Mouse (Mus musculus): Measurements from ENCODE around the gene Tmcc3.
A peak's percentile ranks its signal among the peaks of the same experiment; 100 is the strongest.

Tmcc3 gene

DNA sequence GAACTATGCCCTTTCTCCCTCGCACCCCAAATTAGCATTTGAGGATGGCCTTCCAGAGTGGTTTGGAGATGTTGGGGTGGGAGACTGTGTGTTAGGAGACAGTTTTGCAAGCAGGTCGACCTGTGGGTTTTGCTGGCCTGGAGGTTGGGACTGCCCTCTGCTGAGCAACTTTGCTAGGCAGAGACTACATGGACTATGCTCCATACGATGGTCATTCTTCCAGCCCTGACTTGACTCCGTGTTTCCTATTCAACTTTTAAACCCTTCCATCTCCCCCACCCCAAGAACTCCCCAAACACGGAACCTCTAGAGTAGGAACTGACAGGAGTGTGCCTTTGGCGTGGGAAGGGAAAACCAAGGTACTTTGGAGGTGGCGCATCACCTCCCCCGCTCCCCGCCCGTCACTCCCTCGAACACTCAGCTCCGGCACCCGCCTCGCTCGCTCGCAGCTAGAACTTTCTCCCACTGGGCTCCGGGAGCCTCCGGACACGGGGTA, at the start of gene Tmcc3:
Gene Tmcc3, plus strand, starts transcription at position 439 of the 496 bp plus-strand sequence.
- ATAC-seq (ENCODE audit: insufficient number of reproducible peaks, low FRiP score, low TSS enrichment), result peak; percentile 53; the same call in 1 of the 2 replicates

DNA sequence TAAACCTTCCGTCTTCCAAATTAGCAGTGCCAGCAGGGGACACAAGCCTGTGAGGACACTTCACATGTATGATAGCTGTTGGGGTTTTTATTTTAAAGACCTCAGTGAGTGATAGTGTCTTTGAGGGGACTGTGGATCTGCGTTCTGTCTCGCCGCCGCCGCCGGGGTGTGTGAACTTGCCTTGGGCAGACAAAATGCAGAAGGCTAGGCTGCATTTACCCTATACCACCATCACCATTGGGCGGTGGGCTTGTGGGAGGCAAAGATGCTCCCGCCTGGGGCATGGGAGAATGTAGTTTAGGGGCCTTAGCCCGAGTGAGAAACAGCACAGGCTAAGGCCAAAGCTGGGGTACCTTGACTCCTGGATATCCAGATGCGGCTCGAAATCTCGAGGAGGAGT, 49.1 kb upstream of the Tmcc3 start:
- ATAC-seq (ENCODE audit: insufficient number of reproducible peaks, low FRiP score, low TSS enrichment), result no peak

DNA sequence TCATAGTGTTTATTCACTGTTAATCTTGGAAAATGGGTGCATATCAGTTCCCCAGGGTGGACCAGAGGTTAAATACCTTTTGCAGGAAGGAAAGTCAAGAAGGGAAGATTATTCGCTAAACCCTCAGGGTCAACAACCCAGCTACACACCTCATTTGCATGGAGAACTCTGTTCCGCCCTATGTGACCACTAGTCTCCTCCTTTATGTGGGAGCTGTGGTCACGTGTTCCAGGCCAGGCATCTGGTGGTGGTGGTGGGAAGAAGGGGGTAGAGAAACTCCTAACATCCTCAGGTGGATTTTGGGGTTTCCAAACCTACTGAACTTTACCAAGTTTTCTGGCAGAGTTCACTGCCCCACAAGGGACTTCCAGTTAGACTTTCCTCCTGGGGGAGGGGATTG, 48.5 kb upstream of the Tmcc3 start:
- no peak for ATAC-seq (ENCODE audit: insufficient number of reproducible peaks, low FRiP score, low TSS enrichment)

DNA sequence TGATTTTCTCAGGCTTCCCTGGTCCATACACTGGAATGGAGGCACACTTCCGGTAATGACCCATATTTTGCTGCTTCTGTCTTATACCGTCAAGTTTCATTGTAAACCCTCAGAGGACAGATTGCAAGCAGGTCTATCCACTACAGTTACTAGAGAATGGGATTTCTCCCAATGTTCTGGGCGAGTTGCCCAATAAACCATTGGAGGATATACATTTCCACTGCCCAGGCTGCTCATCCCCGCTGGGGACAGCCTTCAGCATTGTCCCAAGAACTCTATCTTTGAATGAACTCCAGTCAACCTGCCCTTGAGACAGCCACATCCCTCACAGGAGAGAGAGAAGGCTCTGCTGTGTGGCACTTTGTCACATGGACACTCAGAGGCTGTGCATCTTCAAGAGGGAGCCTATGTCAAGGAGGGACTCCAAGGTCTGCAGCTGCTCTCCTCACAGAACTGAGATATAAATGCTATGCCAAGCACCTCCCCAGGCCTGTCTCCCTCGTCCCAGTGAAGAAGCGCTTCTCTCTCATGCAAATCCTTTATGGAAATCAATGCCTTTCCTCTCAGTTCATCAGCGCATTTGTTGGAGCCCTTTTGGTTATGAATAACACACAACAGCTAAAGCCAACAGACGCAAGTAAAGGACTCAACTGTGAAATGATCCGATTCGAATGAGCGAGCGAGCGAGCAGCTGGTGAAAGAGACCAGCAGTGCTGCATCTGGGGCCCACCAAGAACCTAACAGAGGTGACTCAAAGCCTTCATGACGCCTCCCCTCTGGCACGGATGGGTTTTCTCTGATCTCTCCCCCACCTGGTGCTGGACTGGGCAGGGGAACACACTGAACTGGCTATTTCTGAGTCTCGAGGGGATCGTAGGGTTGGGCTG, 45.9 kb upstream of the Tmcc3 start:
- ATAC-seq (ENCODE audit: insufficient number of reproducible peaks, low FRiP score, low TSS enrichment), result peak; percentile 37; the same call in 1 of the 2 replicates

DNA sequence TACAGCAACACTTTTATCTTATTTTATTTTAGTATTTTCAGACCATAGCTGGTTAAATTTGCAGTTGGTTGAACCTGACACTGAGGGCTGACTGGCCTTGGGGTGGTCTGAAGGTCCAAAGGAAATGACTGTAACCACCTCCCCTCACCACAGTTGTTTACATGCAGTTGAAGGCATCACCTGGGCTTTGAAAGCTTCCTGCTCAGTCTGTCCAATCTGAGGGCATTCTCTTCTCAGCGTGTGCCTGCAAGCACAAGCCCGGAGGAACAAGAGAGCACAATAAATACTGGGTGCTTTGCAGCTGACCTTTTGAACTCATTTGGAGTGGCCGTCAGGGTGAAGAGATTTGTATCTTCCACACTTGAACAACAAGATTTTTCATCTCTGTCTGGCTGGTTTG, 36.4 kb upstream of the Tmcc3 start:
- ATAC-seq (ENCODE audit: insufficient number of reproducible peaks, low FRiP score, low TSS enrichment), result no peak

DNA sequence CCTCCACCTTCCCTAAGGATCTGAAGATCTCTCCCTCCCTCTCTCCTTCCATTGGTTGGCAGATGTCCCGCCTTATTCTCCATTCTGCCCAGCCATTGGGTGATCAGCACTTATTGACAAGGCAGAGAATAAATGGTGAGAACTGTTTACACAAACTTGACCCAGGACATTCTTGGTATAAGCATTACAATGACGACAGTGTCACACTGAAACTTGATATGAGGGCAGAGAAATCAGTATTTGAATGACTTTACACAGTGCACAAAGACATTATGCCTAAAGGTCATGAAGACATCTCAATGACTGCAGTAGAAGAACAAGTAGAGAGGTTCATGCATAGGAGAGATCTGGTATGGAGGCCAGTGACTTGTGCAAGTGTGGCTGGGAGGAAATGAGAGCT, 35.2 kb upstream of the Tmcc3 start:
- no peak for ATAC-seq (ENCODE audit: insufficient number of reproducible peaks, low FRiP score, low TSS enrichment)

DNA sequence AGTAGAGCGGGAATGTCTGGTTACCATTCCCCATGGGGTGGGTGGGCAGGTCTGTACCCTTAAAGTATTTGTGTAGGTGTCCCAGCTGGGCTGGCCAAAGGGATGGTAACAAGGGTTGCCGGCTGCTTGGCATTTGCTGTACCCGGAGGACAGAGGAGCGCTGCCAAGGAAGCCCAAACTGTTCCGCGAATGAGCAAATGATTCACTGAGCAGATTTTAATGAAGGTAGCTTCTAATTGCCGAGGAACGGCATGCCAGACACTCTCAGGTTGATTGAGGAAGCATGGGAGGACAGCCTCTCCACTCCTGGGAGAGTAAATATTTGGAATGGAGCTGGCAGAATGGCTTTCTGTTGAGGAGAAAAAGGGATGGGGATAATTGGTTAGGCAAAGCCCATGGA, 29.6 kb upstream of the Tmcc3 start:
- ATAC-seq (ENCODE audit: insufficient number of reproducible peaks, low FRiP score, low TSS enrichment), result peak; percentile 61

DNA sequence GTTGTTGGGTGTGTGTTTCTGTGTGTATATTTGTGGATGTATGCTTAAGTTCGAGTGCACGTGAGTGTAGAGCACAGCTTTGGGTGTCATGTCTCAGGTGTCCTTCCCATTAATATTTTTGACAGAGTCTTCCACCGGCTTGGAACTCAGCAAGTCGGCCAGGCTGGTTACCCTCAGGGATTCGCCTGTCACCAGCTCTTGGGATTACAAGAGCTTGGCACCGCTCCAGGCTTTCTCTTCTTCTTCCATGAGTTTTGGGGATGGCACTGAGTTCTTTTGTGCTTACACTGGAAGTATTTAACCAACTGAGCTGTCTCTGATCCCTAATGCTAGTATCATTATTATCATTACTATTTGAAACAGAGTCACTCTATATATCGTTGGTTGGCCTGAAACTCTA, 29.0 kb upstream of the Tmcc3 start:
- ATAC-seq (ENCODE audit: insufficient number of reproducible peaks, low FRiP score, low TSS enrichment), result no peak

DNA sequence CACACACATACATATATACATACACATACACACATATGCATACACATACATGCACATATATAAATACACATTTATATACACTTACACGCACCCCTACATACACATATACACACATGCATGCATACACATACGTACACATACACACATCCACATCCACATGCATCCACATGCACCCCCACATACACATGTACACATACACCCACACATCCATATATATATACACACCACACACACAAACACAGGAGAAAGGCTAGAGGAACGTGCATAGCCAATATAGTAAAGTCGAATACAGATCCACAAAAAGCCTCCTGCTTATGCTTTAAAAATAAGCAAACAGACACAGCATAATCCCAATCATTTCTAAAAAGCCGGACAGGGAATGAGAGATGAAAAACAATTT, 17.3 kb upstream of the Tmcc3 start:
- no peak for ATAC-seq (ENCODE audit: insufficient number of reproducible peaks, low FRiP score, low TSS enrichment)

DNA sequence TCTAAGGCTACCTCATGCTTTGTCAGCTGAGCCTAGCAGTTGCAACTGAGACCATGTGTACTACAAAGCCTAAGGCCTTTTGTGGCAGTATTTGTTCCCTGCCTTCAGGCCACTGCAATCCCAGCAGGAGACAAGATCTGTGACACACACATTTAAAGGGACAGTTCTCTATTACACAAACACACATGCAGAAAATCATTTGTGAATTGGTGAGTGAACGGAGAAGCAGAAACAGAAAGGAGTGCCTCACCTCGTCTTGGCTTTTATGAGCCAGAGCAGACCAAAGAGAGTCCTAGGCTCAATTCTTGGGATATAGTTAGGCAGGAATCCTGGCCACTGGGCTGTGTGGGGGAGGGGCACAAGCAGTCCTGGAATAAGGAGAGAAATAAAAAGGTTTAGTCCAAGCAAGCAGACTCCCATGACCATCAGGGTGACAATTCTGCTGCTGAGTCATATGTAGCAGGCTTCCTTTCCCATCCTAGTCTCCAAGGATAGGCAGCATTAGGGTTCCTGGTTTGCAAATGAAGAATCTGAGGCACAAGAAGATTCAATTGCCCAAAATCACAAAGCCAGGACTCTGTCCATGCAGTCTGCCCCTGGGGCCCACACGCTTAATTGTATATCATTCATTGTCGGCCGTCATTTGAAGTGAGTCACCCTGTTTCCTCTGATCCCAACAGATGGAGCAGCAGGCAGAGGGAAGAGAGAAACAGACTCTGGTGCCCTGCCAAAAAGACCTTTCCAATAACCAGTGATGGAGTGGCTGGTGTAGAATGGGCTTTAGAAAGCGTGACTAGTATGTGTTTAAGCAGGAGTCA, 16.6 kb upstream of the Tmcc3 start:
- peak; percentile 85 for ATAC-seq (ENCODE audit: insufficient number of reproducible peaks, low FRiP score, low TSS enrichment)

DNA sequence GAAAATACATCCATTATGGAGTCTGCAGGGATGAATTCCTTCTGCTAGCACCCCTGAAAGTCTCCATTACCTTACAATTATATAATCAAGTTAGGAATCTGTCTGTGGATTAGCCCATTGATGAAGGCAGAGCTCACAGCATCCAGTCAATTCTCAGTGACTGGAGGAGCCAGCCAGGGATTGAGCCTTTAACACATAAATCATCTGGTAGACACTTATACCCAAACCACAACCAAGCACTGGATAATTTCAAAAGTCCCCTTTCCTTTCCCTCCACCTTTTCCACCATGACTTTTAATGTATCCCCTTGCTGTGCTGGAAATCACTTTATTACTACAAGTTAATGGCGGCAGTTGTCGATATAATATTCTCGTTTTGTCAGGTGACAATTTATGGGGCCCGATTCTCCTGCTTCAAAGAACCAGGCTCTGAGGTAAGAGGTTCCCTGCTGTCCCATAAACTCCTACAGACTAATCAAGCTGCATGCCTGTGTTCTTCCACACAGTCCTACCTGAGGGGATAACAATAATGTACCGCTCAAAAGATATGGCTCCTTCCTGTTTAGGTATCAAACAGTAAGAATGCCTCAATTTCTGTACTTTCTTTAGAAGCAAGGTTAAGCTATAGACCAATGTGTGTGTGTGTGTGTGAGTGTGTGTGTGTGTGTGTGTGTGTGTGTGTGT, 15.7 kb upstream of the Tmcc3 start:
- no peak for ATAC-seq (ENCODE audit: insufficient number of reproducible peaks, low FRiP score, low TSS enrichment)

DNA sequence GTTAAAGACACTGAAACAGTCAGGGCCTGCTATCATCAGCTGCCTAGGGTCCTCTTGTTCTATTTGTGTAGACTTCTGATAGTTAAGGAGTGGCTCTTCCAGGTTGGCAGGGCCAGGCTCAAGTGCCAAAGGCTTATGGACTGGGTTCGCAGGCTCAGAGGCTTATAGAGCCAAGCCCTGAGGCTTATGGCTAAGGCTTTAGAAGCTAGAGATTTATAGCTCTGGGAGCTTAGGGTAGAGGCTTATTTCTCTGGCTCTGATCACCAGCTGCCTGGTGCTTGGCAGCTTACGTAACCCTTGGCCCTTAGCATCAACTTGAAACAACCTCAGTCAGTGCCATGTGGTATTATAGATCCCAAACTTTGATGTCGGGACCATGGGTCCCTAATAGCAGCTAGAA, 13.3 kb upstream of the Tmcc3 start, which contains the start of gene Gm4792:
Gene Gm4792, minus strand, starts transcription at position 233 of the 400 bp plus-strand sequence.
- ATAC-seq (ENCODE audit: insufficient number of reproducible peaks, low FRiP score, low TSS enrichment), result no peak

DNA sequence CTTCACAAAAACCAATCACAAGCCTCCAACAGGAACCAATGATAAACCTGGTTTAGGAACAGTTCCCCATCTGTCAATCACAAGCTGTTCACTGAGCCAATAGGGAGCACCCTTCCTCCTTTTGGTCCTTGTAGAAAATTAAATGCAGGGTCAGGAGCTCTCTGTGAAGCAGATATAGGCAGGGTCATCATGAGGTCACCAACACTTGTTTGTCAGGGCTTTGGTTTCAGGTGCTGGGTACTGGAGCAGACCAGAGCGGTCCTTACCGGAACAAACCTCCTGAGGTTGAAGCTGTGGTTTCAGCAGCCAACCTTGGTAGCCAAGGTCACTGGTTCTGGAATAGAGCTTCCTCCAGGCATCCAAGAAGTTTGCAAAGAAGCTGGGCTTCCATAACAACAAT, 12.4 kb upstream of the Tmcc3 start:
- no peak for ATAC-seq (ENCODE audit: insufficient number of reproducible peaks, low FRiP score, low TSS enrichment)

DNA sequence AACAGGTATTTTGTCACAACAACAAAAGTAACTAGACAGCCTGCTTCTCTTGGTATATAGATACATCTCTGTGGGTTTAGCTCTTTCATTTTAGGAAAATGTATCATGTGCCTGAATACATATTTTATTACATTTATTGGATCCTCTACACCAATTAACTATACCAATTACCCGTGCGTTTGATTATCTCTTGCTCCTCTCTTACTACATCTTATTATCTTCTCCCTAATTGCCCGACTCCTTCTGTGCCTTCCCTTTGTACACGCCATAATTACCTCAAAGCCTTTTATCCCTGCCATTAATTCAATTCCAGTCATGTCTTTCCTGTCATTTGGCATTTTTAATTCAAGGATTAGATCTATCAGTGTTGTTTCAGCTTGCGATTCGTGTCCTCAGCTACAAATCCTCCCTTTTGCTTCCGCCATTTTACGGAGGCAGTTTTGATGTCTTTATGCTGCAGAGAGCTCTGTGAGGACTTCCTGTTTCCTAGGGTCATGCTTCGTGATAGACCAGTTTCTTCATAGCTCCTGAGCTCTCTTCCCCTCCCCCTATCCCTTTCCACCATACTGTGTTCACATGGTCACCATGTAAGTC, 7.6 kb upstream of the Tmcc3 start:
- ATAC-seq (ENCODE audit: insufficient number of reproducible peaks, low FRiP score, low TSS enrichment), result no peak

DNA sequence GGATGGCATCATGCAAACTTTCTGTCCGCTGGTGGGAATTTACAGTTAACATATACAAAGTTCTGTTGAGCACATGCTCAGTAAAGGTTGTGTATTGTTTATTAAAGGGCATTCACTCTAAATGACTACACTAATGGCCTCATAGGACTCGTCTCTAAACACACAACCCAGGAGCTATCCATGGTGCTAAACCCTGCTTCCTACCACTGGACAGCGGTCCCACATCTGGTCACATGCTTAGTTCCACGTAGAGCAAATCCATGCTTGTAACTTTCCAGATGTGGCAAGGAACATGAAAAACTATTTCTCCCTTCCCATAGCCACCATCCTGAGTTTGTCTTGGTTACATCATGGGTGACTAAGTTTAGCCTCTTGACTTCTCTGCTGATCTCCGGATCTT, 6.2 kb upstream of the Tmcc3 start:
- ATAC-seq (ENCODE audit: insufficient number of reproducible peaks, low FRiP score, low TSS enrichment), result no peak

DNA sequence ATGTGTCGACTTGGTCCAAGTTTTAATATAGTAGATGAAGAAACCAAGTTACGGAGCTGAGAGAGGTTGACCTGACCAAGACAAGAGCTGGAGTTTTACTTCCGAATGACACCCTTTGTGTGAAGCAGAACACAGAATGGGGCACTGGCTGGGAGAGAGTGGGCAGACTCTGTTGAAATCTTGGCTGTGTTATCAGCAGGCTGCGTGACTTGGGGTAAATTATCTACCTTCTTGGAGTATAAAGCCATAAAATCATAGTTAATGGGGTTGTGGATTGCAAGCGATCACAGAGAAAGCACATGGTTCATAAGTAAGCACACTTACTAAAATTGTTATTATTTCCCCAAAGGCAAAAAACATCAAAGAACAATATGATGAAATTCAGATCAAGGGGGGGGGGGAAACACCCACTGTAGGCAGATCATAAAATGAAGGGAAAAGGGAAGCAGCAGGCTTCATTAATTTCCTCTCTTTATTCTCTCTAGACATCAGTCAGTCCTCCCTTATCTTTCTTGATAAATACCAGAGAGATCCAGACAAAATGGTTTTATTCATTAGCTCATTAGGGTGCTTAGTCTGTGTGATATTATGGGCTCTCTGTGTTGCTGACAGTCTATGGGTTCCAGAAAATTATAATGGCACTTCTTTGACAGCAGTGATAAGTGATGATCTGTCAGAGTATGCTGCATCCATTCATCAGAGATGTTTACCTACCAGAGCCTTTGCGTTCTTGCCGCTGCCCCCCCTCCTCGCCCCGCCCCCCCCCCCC, 1.1 kb upstream of the Tmcc3 start:
- ATAC-seq (ENCODE audit: insufficient number of reproducible peaks, low FRiP score, low TSS enrichment), result no peak

DNA sequence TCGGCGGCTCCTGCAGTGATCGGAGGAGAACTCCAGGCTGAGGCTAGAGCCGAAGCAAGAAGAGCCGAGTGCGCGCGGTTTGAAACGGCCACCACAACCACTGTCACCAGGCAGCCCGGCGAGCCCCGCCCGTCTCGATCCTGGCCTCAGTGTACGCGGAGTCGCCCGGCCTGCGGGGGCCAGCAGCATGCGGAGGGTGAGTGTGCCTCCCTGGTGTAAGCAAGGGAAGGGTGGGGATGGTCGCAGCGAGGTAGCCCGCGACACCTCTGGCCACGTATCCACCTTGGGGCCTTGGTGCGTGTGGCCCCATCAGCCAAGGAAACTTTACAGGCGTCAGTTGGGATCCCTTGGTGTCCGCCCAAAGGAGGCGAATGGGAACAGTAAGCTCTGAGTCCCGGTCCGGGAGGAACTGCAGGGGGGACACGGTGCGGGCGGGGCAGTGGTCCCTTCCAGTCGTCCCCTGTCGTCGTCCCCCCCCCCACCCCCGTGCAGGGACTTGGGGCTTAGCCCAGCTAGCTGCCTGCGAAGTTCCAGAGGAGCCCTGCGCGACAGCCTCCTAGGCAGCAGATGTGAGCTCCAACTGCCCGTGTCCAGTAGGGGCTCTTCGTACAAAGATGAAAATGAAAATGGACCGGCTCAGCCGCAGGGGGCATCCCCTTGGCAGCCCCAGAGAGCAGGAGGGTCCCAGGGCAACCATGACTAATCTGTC, 412 bp downstream of the Tmcc3 start:
- ATAC-seq (ENCODE audit: insufficient number of reproducible peaks, low FRiP score, low TSS enrichment), result peak; percentile 72

DNA sequence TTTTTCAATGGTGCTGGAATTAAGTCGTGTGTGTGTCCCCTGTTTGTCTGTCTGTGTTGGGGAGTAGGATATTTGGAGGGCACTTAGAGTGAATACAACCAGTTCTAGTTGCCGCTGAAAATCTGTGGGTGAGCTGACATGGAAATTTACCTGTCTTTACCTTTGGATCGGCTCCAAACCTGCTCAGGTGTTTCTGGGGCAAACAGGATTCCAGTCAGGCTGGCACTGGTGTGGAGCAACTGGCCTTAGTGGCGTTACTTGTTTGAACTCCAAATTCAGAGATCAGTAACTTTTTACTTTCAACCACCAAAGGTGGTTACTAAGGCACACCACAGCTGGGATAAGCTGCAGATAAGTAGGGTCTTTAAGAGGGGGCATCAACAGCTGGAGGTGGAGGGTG, 1.4 kb downstream of the Tmcc3 start:
- ATAC-seq (ENCODE audit: insufficient number of reproducible peaks, low FRiP score, low TSS enrichment), result no peak

DNA sequence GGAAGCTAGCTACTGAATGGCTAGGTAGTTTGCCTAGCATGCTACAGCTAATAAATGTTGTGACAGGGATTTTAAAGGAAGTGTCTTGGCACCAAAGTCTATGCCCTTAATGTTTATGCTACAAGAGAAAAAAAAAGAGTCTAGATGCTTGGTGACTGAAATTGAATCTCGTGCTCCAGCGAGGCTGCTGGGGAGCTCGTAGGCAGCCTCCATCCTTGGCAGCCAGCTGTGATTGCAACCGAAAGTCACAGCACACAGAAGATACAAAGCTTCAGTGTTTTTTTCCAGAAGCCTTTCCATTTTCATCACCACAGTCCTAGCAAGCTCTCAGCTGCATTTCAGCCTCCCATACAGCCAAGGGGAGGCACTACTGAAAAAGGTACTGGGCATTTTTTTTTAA, 6.8 kb downstream of the Tmcc3 start:
- no peak for ATAC-seq (ENCODE audit: insufficient number of reproducible peaks, low FRiP score, low TSS enrichment)
